Mouse (Mus musculus): Measurements from ENCODE around the gene Ythdf1. TPM values are rescaled to one million over a fixed set of nuclear protein-coding genes. Genes with fewer than 3 reads are reported as not detected.

The Ythdf1 gene
- polyA plus RNA-seq, 1 experiment from 2014 or later: 72.6 TPM

DNA sequence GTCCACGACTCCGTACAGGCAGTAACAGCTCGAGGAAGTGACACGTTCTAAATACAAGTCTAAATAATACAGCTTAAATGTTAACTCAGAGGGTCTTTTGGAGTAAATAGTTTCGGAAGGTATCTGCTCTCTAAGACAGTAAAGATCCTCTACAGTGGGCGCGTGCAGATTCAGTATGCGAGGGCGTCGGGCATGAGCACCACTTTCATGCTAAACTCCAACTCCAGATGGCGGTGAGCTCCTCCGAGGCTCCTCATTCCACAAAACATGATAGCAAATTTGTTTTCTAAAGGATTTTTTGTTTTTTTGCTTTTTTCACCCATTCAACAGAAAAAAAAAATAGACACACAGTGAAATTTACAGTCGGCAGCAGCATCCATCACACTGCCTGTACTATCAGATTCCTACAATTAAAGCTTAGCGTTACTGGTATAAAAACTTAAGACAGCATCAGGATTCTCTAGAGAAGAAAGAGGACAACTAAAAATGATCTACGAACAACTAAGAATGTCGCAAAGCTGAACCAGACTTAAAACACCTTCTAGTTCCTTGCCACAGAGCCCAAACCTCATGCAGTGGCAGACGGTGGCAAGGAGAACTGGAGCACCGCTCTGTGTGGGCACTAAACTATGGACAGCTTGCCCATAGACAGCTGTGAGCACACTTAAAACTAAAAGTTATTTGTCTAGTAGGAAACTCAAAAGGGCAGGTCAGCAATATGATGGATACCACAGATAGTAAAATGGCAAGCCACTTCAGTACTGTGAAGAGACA lies 16.1 kb downstream of the Ythdf1 start:
- Histone ChIP-seq H3K27ac (no peak overlapping the region), H3K27me3 (no peaks in the 10 kb centered on the region), H3K4me3 (no peak overlapping the region), H3K4me2 (replicated peaks) (no peak overlapping the region), H3K9me3 (no peaks in the 10 kb centered on the region), H3K36me3 (peaks cover 29% of the 10 kb centered on the region; the same call in 1 of the 2 replicates), H3K4me1 (no peaks in the 10 kb centered on the region), H3K9ac (no peak overlapping the region)
- 91% methylated on average over 18 of the region's 18 CpGs for WGBS
- no peak for ATAC-seq (ENCODE audit: insufficient number of reproducible peaks, insufficient read depth, low FRiP score, low TSS enrichment)

DNA sequence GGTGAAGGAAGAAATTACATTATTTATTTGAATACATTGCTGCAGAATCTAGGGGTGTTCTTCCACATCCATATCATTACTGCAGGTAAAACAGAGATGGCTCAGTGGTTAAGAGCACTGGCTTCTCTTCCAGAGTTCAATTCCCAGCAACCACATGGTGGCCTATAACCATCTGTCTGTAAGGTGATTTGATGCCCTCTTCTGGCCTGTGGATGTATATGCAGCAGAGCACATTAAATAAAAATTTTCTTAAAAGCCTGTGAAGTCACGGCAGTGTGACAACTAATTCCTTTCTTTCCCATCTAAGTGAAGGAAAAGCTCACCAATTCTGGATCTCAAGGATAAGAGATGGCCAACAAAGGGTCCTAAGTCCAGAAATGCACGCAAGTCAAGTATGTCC lies 18.7 kb downstream of the Ythdf1 start:
- Histone ChIP-seq H3K27me3 (0 out of 2 replicates have a peak, but pooled peaks cover 3% of the 10 kb centered on the region), H3K27ac (no peak overlapping the region), H3K4me1 (no peaks in the 10 kb centered on the region), H3K9ac (no peak overlapping the region), H3K36me3 (peaks cover 17% of the 10 kb centered on the region; the same call in 1 of the 2 replicates), H3K9me3 (no peaks in the 10 kb centered on the region), H3K4me3 (no peak overlapping the region), H3K4me2 (replicated peaks) (no peak overlapping the region)
- WGBS: 38% methylated on average over 2 of the region's 2 CpGs
- no peak for ATAC-seq (ENCODE audit: insufficient number of reproducible peaks, insufficient read depth, low FRiP score, low TSS enrichment)

DNA sequence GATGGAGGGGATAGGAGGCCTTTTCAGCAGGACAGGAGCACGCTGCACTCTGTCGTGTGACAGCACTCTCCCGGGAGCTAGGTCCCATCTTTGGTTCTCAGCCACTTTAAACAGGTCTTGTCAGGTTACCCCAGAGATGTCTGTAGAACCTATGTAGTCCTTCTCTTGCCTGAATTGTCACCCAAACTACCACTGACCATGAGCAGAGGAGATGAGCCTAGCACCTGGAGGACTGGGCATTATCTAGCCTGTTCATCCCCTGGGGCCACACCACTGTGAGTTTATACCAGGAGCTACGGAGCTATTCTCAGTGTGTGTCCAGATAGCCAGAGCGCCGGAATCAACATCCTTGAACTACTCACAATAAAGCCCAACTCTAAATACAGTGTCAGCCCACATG lies 22.9 kb downstream of the Ythdf1 start:
- no peaks in the 10 kb centered on the region for H3K36me3 ChIP-seq
- peaks cover 41% of the 10 kb centered on the region for H3K27me3 ChIP-seq
- no peak overlapping the region for H3K4me3 ChIP-seq
- no peak overlapping the region for H3K9ac ChIP-seq
- 78% methylated on average over 6 of the region's 6 CpGs for WGBS
- no peak overlapping the region for H3K27ac ChIP-seq
- no peak for ATAC-seq (ENCODE audit: insufficient number of reproducible peaks, insufficient read depth, low FRiP score, low TSS enrichment)
- H3K4me1 ChIP-seq: peaks cover 19% of the 10 kb centered on the region
- H3K9me3 ChIP-seq: no peaks in the 10 kb centered on the region
- no peak overlapping the region for H3K4me2 ChIP-seq (replicated peaks)

DNA sequence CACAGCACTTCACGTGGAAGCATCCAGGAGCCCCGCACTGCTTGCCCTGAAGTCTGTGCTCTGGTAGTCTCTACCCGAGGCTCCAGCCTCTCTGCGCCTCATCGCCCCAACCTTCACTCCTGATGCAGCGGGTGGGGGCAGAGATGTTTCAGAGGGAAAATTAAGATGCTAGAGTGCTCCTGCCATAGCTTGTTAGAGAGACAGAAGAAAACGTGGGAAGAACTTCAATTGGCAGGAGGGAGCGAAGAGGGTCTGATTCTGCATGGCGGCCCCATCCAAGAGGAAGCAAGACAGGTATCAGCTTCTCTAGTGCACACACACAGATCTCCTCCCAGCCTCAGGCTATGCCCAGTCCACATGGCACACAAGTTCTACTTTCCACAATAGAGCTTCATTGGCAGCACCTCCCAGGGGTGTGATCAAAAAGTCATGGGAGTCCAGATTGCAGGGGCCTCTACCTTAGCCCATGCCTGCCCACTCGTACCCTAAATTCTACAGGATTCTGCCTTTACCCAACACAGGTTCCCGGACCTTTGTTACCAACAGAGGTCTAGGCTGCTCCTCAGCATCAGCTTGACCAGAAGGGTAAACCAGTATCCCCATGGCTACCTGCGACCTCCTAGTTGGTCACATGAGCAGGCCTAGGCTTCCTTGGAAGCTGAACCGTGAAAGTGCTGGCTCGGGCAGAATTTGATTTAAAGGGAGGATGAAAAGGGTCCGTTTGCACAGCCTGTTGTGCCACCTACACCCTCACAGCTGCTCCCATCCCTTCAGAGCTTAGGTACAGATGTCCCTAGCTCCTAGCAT lies 23.7 kb downstream of the Ythdf1 start:
- no peak overlapping the region for H3K4me2 ChIP-seq (replicated peaks)
- peaks cover 49% of the 10 kb centered on the region for H3K27me3 ChIP-seq
- H3K4me1 ChIP-seq: peaks cover 24% of the 10 kb centered on the region
- WGBS: 74% methylated on average over 15 of the region's 15 CpGs
- no peak overlapping the region for H3K27ac ChIP-seq
- H3K9ac ChIP-seq: no peak overlapping the region
- H3K9me3 ChIP-seq: no peaks in the 10 kb centered on the region
- no peak overlapping the region for H3K4me3 ChIP-seq
- H3K36me3 ChIP-seq: no peaks in the 10 kb centered on the region
- ATAC-seq (ENCODE audit: insufficient number of reproducible peaks, insufficient read depth, low FRiP score, low TSS enrichment): no peak

DNA sequence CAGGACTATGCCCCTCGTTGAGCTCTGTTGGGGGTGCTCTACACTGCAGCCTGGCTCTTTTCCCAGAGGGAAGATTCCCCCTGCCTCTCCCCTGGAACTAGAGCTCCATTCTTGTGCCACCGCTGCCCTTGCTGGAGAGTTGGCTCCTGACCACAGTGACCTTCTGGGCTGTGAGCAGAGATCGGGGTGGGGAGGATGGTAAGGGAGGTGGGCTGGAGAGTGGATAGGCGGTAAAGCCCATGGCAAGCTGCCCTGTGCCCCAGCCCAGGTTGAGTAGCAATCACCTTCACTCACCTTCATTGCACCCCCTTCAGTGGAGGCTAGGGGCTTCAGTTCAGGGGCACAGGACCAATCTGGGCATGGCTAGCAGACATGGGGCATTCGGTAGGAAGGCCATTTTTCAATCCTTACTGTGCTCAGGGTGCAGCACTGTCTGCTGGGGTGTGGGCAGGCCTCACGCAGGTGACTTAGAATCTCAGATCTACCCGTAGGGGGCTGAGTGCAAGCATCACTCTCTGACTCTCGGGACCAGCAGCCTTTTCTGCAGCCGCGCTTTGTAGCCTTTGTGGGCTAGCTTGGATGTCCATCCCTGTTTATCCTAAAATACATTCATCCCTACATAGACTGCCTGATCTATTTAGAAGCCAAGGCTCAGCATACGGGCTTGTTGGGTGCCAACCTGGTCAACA lies 24.8 kb downstream of the Ythdf1 start:
- Histone ChIP-seq H3K36me3 (no peaks in the 10 kb centered on the region), H3K4me2 (replicated peaks) (no peak overlapping the region), H3K4me1 (peaks cover 25% of the 10 kb centered on the region), H3K9me3 (no peaks in the 10 kb centered on the region), H3K9ac (no peak overlapping the region), H3K27me3 (peaks cover 59% of the 10 kb centered on the region), H3K4me3 (no peak overlapping the region), H3K27ac (no peak overlapping the region)
- WGBS: 73% methylated on average over 11 of the region's 11 CpGs
- no peak for ATAC-seq (ENCODE audit: insufficient number of reproducible peaks, insufficient read depth, low FRiP score, low TSS enrichment)

DNA sequence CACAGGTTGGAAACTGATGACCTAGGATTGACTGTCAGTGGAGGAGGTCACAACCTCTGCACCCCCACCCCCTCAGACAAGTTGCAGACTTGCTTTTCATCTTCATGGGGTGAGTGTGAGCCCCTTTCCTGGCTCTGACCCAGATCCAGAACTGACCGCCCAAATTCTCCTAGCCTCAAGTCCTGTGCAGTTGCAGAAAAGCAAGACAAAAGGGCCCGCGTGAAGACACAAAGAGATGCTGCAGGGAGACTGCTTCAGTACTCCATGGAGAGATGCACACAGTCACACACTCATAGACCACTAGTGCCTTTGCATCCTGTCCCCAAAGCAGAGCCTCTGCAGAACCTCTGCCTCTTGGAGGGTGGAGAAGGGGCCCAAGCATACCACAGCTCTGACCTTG lies 25.4 kb downstream of the Ythdf1 start:
- no peaks in the 10 kb centered on the region for H3K36me3 ChIP-seq
- no peaks in the 10 kb centered on the region for H3K9me3 ChIP-seq
- no peak for ATAC-seq (ENCODE audit: insufficient number of reproducible peaks, insufficient read depth, low FRiP score, low TSS enrichment)
- no peak overlapping the region for H3K27ac ChIP-seq
- H3K4me1 ChIP-seq: peaks cover 30% of the 10 kb centered on the region
- H3K4me2 ChIP-seq (replicated peaks): no peak overlapping the region
- WGBS: 79% methylated on average over 3 of the region's 3 CpGs
- no peak overlapping the region for H3K4me3 ChIP-seq
- peaks cover 66% of the 10 kb centered on the region for H3K27me3 ChIP-seq
- no peak overlapping the region for H3K9ac ChIP-seq

DNA sequence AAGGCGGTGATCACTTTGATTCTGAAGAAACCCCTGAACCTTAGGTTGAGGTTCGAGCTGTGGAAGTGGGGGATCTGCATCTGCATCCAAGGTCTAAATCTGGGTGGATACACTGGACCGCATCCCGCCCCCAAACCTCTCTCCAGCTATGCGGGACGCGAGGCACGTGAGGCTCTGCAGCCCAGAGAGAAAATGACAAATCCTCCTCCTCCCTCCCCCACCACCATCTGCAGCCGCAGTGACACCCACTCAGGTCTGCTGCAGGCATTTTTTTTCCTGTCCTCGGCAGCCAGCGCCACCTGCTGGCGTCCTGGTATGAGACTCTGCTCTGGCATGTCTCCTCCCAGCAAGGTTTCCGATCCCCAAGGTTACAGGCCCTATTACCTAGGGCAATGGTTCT lies 26.0 kb downstream of the Ythdf1 start:
- Histone ChIP-seq H3K36me3 (no peaks in the 10 kb centered on the region), H3K4me3 (peak overlapping the region; percentile 47), H3K9ac (no peak overlapping the region; the same call in 1 of the 2 replicates), H3K27me3 (peaks cover 72% of the 10 kb centered on the region), H3K27ac (no peak overlapping the region), H3K4me2 (replicated peaks) (peak overlapping the region; percentile 65), H3K4me1 (peaks cover 32% of the 10 kb centered on the region), H3K9me3 (no peaks in the 10 kb centered on the region)
- WGBS: 1% methylated on average over 13 of the region's 13 CpGs
- 0 out of 2 replicates have a peak, but pooled peaks have one; percentile 3 for ATAC-seq (ENCODE audit: insufficient number of reproducible peaks, insufficient read depth, low FRiP score, low TSS enrichment)

DNA sequence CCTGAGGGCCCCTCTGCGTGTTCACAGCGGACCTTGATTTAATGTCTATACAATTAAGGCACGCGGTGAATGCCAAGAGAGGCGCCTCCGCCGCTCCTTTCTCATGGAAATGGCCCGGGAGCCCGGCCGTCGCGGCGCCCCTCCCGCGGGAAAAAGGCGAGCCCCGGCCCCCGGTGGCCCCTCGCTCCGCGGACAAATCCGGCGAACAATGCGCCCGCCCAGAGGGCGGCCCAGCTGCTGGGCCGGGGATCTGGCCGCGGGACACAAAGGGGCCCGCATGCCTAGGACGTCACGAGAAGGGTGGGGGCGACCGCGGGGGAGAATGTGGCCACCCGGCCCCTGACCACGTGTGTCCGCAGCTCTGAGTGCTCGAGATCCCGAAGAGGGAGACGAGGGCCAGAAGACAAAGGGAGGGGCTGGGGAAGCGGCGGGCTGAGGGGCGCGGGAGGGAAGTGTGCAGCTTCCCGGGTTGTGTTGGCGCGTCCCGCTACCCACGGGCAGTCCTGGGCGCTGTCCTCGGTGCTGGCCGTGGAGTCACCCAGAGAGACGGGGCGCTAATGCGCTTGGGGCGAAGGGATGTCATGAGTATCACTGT lies 26.6 kb downstream of the Ythdf1 start:
- H3K27ac ChIP-seq: peak overlapping the region; percentile 25; the same call in 1 of the 2 replicates
- peaks cover 32% of the 10 kb centered on the region for H3K4me1 ChIP-seq
- peak overlapping the region; percentile 65 for H3K4me2 ChIP-seq (replicated peaks)
- under 1% methylated on average over 46 of the region's 57 CpGs for WGBS
- H3K36me3 ChIP-seq: no peaks in the 10 kb centered on the region
- peak overlapping the region; percentile 47 for H3K4me3 ChIP-seq
- ATAC-seq (ENCODE audit: insufficient number of reproducible peaks, insufficient read depth, low FRiP score, low TSS enrichment): no peak
- no peaks in the 10 kb centered on the region for H3K9me3 ChIP-seq
- H3K9ac ChIP-seq: peak overlapping the region; percentile 42
- peaks cover 78% of the 10 kb centered on the region for H3K27me3 ChIP-seq

DNA sequence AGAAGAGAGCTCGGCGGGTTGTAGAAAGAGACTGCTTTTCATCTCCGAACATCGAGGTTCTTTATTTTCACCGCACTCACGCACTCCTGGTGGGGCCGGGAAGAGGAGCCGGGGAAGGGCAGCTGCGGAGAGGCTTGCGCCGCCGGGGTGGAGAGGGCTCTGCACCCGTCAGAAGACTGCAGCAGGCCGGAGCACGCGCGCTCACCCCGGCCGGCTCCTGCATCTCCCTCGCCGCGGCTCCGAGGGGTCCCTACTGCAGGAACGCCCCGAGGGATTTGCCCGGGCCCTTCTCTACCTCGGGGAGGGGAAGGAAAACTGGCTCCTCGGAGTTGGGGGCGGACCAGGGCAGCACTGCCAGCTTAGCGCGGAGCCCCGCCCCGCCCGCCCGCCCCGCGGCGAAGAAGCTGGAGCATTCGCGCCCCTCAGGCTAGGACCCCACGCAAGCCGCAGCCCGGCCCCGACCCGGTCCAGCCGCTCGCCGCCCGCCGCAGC lies 27.2 kb downstream of the Ythdf1 start:
- H3K27me3 ChIP-seq: peaks cover 83% of the 10 kb centered on the region

DNA sequence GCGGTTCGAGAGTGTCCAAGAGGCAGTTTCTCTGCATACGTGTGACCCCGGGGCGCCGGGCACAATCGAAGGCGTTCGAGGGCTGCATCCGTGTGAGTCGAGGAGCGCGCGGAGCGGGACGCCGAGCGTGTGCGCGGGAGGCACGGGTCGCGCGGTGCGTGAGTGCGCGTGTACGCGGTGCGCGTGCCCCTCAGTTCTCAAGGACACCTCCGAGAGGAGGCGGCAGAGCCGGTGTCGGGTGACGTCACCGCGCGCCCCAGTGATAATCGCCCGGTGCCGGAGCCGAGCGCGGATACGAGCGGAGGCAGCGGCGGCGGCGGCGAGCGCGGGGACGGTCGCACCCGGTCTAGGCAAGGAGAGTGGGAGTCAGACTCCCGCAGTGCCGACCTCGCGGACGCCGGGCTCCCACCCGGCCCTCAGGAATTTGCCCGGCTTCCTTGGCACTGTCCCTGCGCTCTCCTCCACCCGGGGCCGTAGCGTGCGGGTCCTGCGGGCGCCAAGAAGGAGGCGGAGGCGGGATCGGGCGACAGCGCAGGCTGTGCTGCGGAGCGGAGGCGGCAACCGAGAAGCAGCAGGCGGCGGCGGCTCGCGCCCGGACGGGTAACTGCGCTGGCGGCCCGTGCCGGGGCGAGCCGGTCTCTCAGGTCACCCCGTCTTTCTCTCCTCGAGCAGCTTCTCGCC lies 27.8 kb downstream of the Ythdf1 start:
- Histone ChIP-seq H3K9me3 (no peaks in the 10 kb centered on the region), H3K27ac (no peak overlapping the region; the same call in 1 of the 2 replicates), H3K4me3 (peak overlapping the region; percentile 47), H3K27me3 (peaks cover 89% of the 10 kb centered on the region), H3K4me2 (replicated peaks) (peak overlapping the region; percentile 65), H3K9ac (peak overlapping the region; percentile 42), H3K36me3 (no peaks in the 10 kb centered on the region), H3K4me1 (peaks cover 32% of the 10 kb centered on the region)
- no peak for ATAC-seq (ENCODE audit: insufficient number of reproducible peaks, insufficient read depth, low FRiP score, low TSS enrichment)
- WGBS: under 1% methylated on average over 91 of the region's 97 CpGs

More for the DNA sequence above, 27.2 kb downstream of the Ythdf1 start:
- Histone ChIP-seq H3K9me3 (no peaks in the 10 kb centered on the region), H3K9ac (peak overlapping the region; percentile 42), H3K4me3 (peak overlapping the region; percentile 47), H3K27ac (peak overlapping the region; percentile 25; the same call in 1 of the 2 replicates), H3K4me1 (peaks cover 32% of the 10 kb centered on the region), H3K36me3 (no peaks in the 10 kb centered on the region), H3K4me2 (replicated peaks) (peak overlapping the region; percentile 65)
- WGBS: 1% methylated on average over 50 of the region's 50 CpGs
- ATAC-seq (ENCODE audit: insufficient number of reproducible peaks, insufficient read depth, low FRiP score, low TSS enrichment): no peak
